Mouse (Mus musculus): ENCODE measurements around the gene Srsf6.
"Not testable (repeated sequence)": the region's sequence is repeated elsewhere in the genome, so short reads cannot be mapped to it uniquely, and the experiment has no call there.

Gene Srsf6

DNA sequence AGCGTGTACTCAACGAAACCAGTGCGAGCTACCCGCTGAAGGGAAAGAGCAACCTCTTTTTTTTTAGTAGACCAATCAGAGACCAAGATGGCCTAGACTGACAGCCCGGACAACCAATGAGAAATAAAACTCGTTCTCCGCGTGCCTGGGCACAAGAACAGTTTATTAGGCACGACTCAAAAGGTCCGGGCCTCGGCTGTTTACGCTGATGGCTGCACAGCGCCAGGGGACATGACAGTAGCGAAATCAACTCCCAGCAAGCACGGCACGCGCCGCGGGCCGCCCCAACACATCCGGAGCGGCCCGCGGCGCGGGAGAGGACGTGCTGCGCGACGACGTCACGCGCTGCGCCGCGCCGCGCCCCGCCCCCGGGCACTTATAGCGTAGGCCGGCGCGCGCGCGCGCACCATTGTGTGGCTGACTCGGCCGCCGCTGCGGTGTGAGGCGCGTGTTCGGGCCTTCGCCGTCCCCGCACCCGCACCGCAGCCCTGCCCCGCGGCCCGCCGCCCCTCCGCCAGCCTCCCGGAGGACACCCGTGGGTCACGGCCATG is at the start of gene Srsf6:
Gene Srsf6, plus strand, starts transcription at position 406 of the 551 bp plus-strand sequence.
- DNase-seq (ENCODE audit: low spot score in 2 of 2), result peak; percentile 79 to 86

- DNase-seq (ENCODE audit: low spot score in 2 of 2), result no peak
These were observed 47.2 kb upstream of the Srsf6 start for GRCm38 (mm10) chr2:162884101-162884500.

DNA sequence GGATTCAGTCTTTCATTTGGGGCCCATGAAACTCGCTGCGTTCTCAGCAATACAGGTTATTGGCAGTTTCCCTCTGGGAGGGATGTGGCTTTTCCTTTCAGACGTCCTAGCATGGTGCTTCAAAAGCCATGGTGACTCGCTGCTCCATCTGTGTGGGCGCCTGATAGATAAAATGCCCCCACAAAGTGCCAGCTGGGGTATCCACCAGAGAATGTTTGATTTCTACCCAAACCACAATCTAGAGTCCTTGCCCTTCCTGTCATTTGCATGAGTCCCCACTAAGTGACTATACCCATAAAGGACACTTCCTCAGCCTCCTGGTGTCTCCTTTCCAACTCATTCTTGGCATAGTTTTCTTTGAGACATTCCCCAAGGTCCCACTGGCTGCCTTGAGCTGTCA is 44.2 kb upstream of the Srsf6 start:
- DNase-seq (ENCODE audit: low spot score in 2 of 2), result no peak

DNA sequence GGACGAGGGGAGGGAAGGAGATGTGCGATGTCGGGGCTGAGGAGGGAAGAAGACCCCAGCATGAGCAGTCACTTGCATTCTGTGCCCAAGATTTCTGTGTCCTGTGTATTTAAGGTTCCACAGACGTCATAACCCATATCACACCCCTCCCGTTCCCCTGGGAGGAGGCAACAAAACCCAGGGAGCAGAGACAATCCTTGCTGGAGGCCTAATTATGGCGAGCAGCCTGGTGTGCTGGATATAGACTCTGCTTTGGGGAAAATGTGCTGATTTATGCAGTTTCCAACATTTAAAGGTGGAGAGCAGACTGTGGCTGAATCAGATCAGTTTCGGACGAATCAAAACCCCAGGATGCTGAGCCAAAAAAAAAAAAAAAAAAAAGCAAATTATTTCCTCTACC is 42.7 kb upstream of the Srsf6 start:
- DNase-seq (ENCODE audit: low spot score in 2 of 2), result peak in 1 of 2 experiments; percentile 66

- DNase-seq (ENCODE audit: low spot score in 2 of 2), result no peak
These were observed 42.1 kb upstream of the Srsf6 start for GRCm38 (mm10) chr2:162889191-162889590.

DNA sequence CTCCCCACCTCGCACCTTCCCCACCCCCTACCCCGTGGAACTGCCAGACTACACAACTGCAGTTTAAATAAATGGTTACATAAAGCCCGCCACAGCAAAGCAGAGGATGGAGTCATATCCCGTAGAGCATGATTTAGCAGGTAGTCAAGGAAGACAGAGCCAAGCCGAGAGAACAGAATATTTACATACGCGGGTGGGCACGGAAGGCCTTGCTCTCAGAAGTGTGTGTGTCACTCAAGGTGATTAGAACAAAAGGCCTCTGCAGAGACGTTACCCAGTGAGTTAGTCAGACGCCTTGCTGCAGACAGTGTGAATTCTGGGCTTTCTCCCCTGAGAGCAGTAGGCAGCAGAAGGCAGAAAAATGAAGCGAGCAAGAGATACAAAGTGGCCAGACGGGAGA is 41.6 kb upstream of the Srsf6 start:
- no peak for DNase-seq (ENCODE audit: low spot score in 2 of 2)

- DNase-seq (ENCODE audit: low spot score in 2 of 2), result not testable (repeated sequence)
These were observed 38.3 kb upstream of the Srsf6 start for GRCm38 (mm10) chr2:162892979-162893378.

DNA sequence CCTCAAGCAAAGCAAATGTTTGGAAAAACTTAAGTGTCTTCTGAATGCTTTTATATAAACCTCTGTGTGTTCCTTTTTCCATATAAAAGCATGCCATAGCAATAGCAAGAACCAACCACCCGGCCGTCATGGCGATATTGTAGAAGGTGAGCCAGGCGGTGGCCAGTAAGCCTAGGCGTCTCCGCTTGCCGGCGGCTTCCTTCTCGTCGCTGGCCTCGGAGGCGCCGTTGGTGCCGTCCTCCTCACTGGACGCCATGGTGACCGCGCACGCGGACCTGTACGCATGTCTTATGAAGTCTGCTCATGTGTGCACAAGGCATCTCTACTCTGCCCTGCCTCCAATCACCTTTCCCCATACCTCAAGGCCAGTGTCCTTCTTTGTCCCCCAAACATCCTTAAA is 32.1 kb upstream of the Srsf6 start:
- DNase-seq (ENCODE audit: low spot score in 2 of 2), result not testable (repeated sequence)

- DNase-seq (ENCODE audit: low spot score in 2 of 2), result no peak
These were observed 31.3 kb upstream of the Srsf6 start for GRCm38 (mm10) chr2:162899880-162900589.

DNA sequence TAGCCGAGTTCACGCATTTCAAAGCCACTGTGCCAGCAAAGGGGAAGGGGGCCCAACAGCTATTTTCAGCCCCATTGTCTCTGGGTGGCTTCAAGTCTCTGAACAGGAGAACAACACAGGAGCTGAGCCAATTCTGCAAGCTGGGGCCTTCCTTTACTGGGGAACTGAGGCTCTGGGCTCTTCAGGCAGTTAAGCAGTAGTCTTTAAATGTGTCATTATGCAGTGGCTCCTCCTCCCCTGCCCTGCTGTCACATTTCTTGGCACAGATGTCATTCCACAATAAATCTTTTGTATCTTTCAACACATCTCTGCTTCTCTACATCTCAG is 30.8 kb upstream of the Srsf6 start:
- DNase-seq (ENCODE audit: low spot score in 2 of 2), result no peak

GRCm38 (mm10) chr2:162905902-162906301 is 25.4 kb upstream of the Srsf6 start:
- no peak for DNase-seq (ENCODE audit: low spot score in 2 of 2)

- DNase-seq (ENCODE audit: low spot score in 2 of 2), result no peak
These were observed 23.3 kb upstream of the Srsf6 start for GRCm38 (mm10) chr2:162908052-162908491.

DNA sequence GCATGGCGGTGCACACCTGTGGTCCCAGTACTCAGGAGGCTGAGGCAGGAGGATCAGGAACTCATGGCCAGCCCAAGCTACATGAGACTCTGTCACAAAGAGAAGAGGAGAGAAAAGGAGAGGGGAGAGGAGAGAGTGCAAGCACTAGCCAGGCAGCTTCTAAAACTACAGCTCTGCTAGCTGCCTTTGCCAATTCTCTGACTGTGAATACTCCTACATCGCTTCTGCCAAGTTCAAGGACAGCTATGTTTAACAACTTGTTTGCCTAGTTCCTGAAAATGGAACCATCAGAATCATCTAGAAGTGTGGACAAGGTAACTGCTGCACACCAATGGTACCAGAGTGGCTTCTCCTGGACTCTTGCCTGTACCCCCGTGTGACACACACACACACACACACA is 17.3 kb upstream of the Srsf6 start:
- no peak for DNase-seq (ENCODE audit: low spot score in 2 of 2)

DNA sequence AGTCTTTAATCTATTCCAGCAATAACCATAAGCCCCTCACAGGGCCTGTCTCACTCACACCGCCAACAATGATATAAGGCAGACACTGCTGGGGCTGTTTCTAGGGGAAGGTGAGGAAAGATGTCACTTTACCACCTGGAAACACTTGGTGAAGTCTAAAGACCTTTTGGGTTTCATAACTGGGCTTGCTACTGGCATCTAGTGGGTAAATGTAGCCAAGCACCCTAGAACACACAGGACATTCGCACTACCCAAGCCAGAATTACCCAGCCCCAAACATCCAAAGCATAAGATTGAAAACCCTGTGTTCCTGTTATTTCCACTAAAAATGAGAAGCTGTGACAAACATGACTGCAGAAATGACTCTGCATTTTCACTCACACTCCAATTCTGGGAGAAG is 16.8 kb upstream of the Srsf6 start:
- no peak for DNase-seq (ENCODE audit: low spot score in 2 of 2)

GRCm38 (mm10) chr2:162919926-162920325 is 11.4 kb upstream of the Srsf6 start:
- no peak for DNase-seq (ENCODE audit: low spot score in 2 of 2)

DNA sequence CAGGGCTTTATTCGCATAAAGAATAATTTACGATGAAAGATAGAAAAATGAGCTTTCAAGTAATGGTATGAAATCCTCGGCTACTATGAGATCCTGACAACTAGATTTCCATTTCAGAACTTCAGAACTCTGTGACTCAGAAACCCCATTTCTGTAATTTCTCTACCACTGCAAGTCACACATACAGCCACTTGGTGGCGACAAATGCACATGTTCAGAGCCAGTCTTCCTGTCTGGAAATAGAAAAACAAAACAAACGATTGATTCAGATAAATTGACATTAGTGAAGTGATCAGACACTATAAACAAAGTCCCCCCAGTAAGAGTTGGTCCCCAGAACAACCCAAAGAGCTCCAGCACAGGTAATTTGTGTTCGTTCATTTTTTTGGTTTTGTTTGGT is 9.1 kb upstream of the Srsf6 start:
- DNase-seq (ENCODE audit: low spot score in 2 of 2), result no peak

DNA sequence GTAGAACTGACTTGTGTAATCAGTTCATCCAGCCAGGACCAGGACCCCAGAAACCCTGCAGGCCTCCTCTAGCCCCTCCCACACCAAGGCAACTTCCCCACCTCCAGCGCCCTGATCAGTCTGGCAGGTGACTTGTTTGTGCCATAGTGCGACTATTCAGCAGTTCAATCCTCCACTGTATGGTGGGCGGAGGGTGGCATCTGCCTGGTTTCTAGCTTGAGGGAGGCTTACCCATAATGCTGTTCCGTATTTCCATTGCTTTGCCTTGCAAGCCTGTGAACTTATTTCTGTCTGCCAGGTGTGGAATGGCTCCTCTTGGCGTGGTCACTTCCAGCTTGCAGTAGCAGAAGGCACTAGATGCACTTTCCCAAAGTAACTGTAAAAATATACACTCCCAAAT is 8.5 kb upstream of the Srsf6 start:
- no peak for DNase-seq (ENCODE audit: low spot score in 2 of 2)

DNA sequence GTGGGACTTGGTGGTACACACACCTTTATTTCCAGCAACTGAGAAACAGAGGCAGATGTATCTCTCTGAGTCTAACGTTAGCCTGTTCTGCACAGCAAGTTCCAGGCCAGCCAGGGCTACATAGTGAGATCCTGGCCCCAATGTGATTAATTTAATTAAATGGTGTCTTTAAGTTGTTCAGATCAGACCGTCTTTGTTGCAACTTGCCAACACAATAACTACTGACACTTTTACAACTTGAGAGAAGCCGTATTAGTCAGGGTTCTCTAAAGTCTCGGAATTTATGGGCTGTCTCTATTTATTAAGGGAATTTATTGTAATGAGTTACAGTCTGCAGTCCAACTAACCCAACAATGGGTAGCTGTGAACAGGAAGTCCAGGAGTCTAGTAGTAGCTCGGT is 7.2 kb upstream of the Srsf6 start:
- DNase-seq (ENCODE audit: low spot score in 2 of 2), result no peak

DNA sequence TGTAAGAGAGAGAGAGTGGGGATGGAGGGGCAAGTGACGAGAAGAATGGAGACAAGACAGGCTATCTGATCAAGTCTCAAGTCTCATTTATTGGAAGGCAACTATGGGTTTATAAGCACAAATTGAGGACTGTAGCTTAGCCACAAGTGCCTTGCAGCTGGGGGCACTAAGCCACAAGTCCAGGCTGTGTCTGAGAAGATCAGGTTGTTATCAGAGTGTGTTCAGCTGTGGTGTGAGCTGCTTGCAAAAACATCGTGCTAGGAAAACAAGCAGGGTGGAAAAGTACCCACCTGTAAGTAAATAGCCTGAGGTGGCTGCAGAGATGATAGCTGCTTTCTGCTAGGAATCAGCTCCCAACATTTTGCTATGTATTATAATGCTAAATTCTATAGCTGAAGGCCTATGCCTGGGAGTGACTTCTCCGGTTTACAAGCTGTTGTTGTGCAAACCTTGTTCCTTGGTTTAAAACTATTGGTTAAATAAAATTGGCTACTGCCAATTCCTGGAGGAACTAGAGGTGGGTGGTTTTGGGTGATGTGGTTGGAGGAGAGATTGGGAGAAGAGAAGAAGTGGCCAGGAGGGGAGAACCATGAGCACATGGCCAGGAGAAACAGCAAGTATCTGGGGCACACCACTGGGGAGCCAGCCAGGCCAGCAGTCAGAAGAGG is 3.3 kb upstream of the Srsf6 start:
- DNase-seq (ENCODE audit: low spot score in 2 of 2), result no peak

DNA sequence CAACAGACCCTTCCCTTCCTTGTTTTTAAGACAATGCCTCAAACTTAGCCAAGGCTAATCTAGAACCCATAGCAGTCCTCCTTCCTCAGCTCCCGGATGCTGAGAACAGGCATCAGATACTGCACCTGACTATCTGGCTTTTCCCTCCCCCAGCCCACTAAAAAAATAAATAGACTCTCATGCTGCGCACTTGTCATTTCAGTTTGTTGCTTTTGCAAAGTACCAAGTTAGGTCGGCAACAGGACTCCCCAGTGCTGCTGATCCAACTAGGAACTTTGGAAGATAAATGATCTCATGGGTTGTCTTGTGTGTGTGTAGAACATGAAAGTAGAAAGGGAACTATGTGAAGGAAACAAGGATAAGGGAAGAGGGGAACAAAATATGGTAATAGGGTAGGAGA is 1.6 kb upstream of the Srsf6 start:
- DNase-seq (ENCODE audit: low spot score in 2 of 2), result no peak

- DNase-seq (ENCODE audit: low spot score in 2 of 2), result no peak
These were observed 709 bp upstream of the Srsf6 start for GRCm38 (mm10) chr2:162930516-162931122.

GRCm38 (mm10) chr2:162931674-162932650 is 634 bp downstream of the Srsf6 start:
- DNase-seq (ENCODE audit: low spot score in 2 of 2), result peak; percentile 63 to 68
